Mouse (Mus musculus) brain, embryonic 14.5 days (tissue): Measurements from ENCODE around the gene Pou3f1. TPM values are rescaled to one million over a fixed set of nuclear protein-coding genes. Genes with fewer than 3 reads are reported as not detected.

Source experiments
- DNase-seq: peaks from one replicate; pipeline ENCODE4 v3.0.0-alpha.2; 2011; ENCODE audit warnings: low read depth
- CTCF ChIP-seq: fragments of 200-500 bp; IDR thresholded peaks from 2 replicates; pipeline ENCODE4 v1.5.1; 2012; ENCODE audit warnings: inconsistent platforms, mild to moderate bottlenecking, moderate library complexity, borderline replicate concordance; ENCODE audit not compliant: insufficient read depth, insufficient read length; ENCODE audit errors: extremely low read depth
- POLR2A ChIP-seq: fragments of 200-500 bp; IDR thresholded peaks from 2 replicates; pipeline ENCODE4 v1.6.1; 2012; ENCODE audit warnings: mild to moderate bottlenecking, inconsistent platforms, borderline replicate concordance; ENCODE audit not compliant: poor library complexity, insufficient read depth, insufficient read length, severe bottlenecking; ENCODE audit errors: extremely low read depth
- polyA plus RNA-seq: library from polyadenylated mRNA; depleted of rRNA; stranded (reverse); fragments of >200 nt; gene quantifications from 2 replicates; pipeline ENCODE4 v1.2.3, GENCODE M21; 2012

The Pou3f1 gene
- polyA plus RNA-seq, 1 experiment: 21.3 TPM

GRCm38 (mm10) chr4:124631456-124631855, 25.2 kb upstream of the Pou3f1 start:
- TF ChIP-seq POLR2A: no peak
- TF ChIP-seq CTCF: no peak

GRCm38 (mm10) chr4:124632856-124633255, 23.8 kb upstream of the Pou3f1 start:
- DNase-seq: peak; percentile 58
- no peak for TF ChIP-seq POLR2A
- TF ChIP-seq CTCF: no peak

More at GRCm38 (mm10) chr4:124631456-124631855, 25.2 kb upstream of the Pou3f1 start:
- DNase-seq: no peak

- no peak for DNase-seq
- no peak for TF ChIP-seq CTCF
- TF ChIP-seq POLR2A: no peak
Observed at GRCm38 (mm10) chr4:124633281-124633680, 23.3 kb upstream of the Pou3f1 start.

- no peak for DNase-seq
- no peak for TF ChIP-seq POLR2A
- no peak for TF ChIP-seq CTCF
Observed at GRCm38 (mm10) chr4:124639715-124640114, 16.9 kb upstream of the Pou3f1 start.

- TF ChIP-seq CTCF (no peak), POLR2A (no peak)
- DNase-seq: no peak
Observed at GRCm38 (mm10) chr4:124643859-124644258, 12.7 kb upstream of the Pou3f1 start.

- TF ChIP-seq POLR2A (no peak), CTCF (no peak)
Observed at GRCm38 (mm10) chr4:124644974-124645433, 11.6 kb upstream of the Pou3f1 start.

GRCm38 (mm10) chr4:124646591-124646990, 10.0 kb upstream of the Pou3f1 start:
- TF ChIP-seq POLR2A (no peak), CTCF (no peak)
- no peak for DNase-seq

More at GRCm38 (mm10) chr4:124644974-124645433, 11.6 kb upstream of the Pou3f1 start:
- DNase-seq: no peak

GRCm38 (mm10) chr4:124647909-124648308, 8.7 kb upstream of the Pou3f1 start:
- no peak for TF ChIP-seq POLR2A
- no peak for TF ChIP-seq CTCF
- DNase-seq: no peak

- TF ChIP-seq POLR2A (no peak), CTCF (no peak)
- DNase-seq: peak; percentile 52
Observed at GRCm38 (mm10) chr4:124652886-124653285, 3.7 kb upstream of the Pou3f1 start.

GRCm38 (mm10) chr4:124656854-124657650, 445 bp downstream of the Pou3f1 start:
- TF ChIP-seq POLR2A (no peak), CTCF (no peak)
- peak; percentile 96 for DNase-seq

- no peak for TF ChIP-seq CTCF
- no peak for TF ChIP-seq POLR2A
- DNase-seq: no peak
Observed at GRCm38 (mm10) chr4:124657781-124658180, 1.2 kb downstream of the Pou3f1 start.

- TF ChIP-seq POLR2A (no peak), CTCF (no peak)
- DNase-seq: peak; percentile 69
Observed at GRCm38 (mm10) chr4:124658412-124658851, 1.8 kb downstream of the Pou3f1 start.

- DNase-seq: peak; percentile 49
- no peak for TF ChIP-seq POLR2A
- TF ChIP-seq CTCF: no peak
Observed at GRCm38 (mm10) chr4:124659251-124660217, 2.9 kb downstream of the Pou3f1 start.

- no peak for DNase-seq
- TF ChIP-seq CTCF (no peak), POLR2A (no peak)
Observed at GRCm38 (mm10) chr4:124660603-124661002, 4.0 kb downstream of the Pou3f1 start.

- DNase-seq: no peak
- TF ChIP-seq CTCF: peak; percentile 26; the same call in 1 of the 2 replicates
- TF ChIP-seq POLR2A: no peak
Observed at GRCm38 (mm10) chr4:124663034-124663433, 6.4 kb downstream of the Pou3f1 start.
